8 mouse cellular contexts compared by ENCODE assay signal in genomic region chr8:60983688-60984079, GRCm38 (mm10). TPM values are rescaled to one million over a fixed set of nuclear protein-coding genes. Genes with fewer than 3 reads are reported as not detected.
A peak's percentile ranks its signal among the peaks of the same experiment; 100 is the strongest.
DNase-seq lines count a peak whose midpoint lies in the region; ATAC-seq lines count a peak whose summit lies in the region.

No protein-coding gene starts in this region.

- WGBS in hindbrain, embryonic 15.5 days: 4% methylated on average over 9 of the region's 9 CpGs

- H3K9me3 ChIP-seq in hindbrain, embryonic 15.5 days: no peaks in the 10 kb centered on the region

- DNase-seq in adrenal gland, adult (ENCODE audit: inconsistent age in 2 of 2, low spot score in 1 of 2): peak; percentile 66 to 89
- peak; percentile 68 to 70 for DNase-seq in cerebellum, postnatal 36 days
- DNase-seq in gastrocnemius, adult 18-20 months (ENCODE audit: low spot score): peak; percentile 62
- peak; percentile 19 to 55 for DNase-seq in left cerebral cortex, adult 18-20 months (ENCODE audit: low spot score in 2 of 2)
- peak; percentile 90 for DNase-seq in lung, postnatal 36 days
- DNase-seq in right cerebral cortex, adult 18-20 months: peak; percentile 48
- DNase-seq in urinary bladder, postnatal 10 days (ENCODE audit: low spot score): peak; percentile 16

- peaks cover 21% of the 10 kb centered on the region for H3K4me1 ChIP-seq in hindbrain, embryonic 15.5 days (replicated peaks)

- H3K27me3 ChIP-seq in hindbrain, embryonic 15.5 days: no peaks in the 10 kb centered on the region

- peak overlapping the region; percentile 93 for H3K4me2 ChIP-seq in hindbrain, embryonic 15.5 days

- H3K27ac ChIP-seq in hindbrain, embryonic 15.5 days (replicated peaks): peak overlapping the region; percentile 91

- no peaks in the 10 kb centered on the region for H3K36me3 ChIP-seq in hindbrain, embryonic 15.5 days

- H3K4me3 ChIP-seq in hindbrain, embryonic 15.5 days: peak overlapping the region; percentile 96

- ATAC-seq in hindbrain, embryonic 15.5 days (ENCODE audit: low FRiP score, low read depth): no peak; the same call in 1 of the 2 replicates

- H3K9ac ChIP-seq in hindbrain, embryonic 15.5 days: peak overlapping the region; percentile 92

RNA-seq across cellular contexts. Expression of gene Clcn3, which starts 0.6 kb away (rescaled TPM):
- total RNA-seq in gastrocnemius, adult 18-20 months (2021): 10 to 100 TPM; 34.9 to 35.2 TPM
- polyA plus RNA-seq in hindbrain, embryonic 15.5 days (2015; fragmentation: Nextera tagmentation; extraction: Ambion mirVana): 69.4 and 69.8 TPM in 2 replicates
- total RNA-seq in left cerebral cortex, adult 18-20 months (2021): 100 to 1,000 TPM; 122 to 128 TPM

RNA-seq across cellular contexts. Expression of gene Nek1, which starts 9.3 kb away (rescaled TPM):
- total RNA-seq in gastrocnemius, adult 18-20 months (2021): 1 to 10 TPM; 3.8 to 4.8 TPM
- 26.0 and 29.1 TPM in 2 replicates for polyA plus RNA-seq in hindbrain, embryonic 15.5 days (2015; fragmentation: Nextera tagmentation; extraction: Ambion mirVana)
- total RNA-seq in left cerebral cortex, adult 18-20 months (2021): 10 to 100 TPM; 26.9 to 30.6 TPM

Comparison
In these comparisons a context has a peak if more than half of its experiments do, and no peak if none do; other contexts are left out.
1. DNase-seq: peak in every context shown above with its lines; median percentile 90 in lung, postnatal 36 days; 78 in adrenal gland, adult; 69 in cerebellum, postnatal 36 days; 62 in gastrocnemius, adult 18-20 months; 48 in right cerebral cortex, adult 18-20 months; 37 in left cerebral cortex, adult 18-20 months; 16 in urinary bladder, postnatal 10 days.
2. RNA of gene Nek1, which starts 9.3 kb away (total RNA-seq): 26.9 to 30.6 TPM in left cerebral cortex, adult 18-20 months; 3.8 to 4.8 TPM in gastrocnemius, adult 18-20 months; every median in the first group is over 4 times any median in the second.